Mouse (Mus musculus) embryo, embryonic 10.5 days (tissue): ENCODE measurements around the gene Txnl4b.
A peak's percentile ranks its signal among the peaks of the same experiment; 100 is the strongest.

Source experiments
- DNase-seq: peaks from one replicate; pipeline ENCODE4 v3.0.0-alpha.2; 2015; ENCODE audit warnings: low spot score

Txnl4b gene

DNA sequence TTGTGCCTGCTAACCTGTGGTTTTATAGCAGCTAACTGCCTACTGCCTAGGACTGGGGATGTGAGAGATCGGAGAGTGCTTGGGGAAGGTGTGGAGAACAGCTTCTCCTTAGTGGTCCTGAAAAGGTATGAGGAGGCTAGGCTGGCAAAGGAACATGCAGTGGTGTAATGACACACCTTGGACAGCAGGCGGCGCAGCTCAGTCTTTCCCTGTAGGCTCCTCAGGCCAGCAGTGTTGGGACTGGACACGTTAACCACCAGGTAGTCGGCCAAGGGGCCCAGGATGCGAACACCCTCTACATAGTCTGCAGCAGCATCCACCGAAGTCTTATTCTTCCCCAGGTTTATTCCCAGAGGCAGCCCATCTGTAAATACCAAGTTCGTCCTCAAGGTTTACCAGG is 30.2 kb downstream of the Txnl4b start:
- DNase-seq = peak; percentile 73

DNA sequence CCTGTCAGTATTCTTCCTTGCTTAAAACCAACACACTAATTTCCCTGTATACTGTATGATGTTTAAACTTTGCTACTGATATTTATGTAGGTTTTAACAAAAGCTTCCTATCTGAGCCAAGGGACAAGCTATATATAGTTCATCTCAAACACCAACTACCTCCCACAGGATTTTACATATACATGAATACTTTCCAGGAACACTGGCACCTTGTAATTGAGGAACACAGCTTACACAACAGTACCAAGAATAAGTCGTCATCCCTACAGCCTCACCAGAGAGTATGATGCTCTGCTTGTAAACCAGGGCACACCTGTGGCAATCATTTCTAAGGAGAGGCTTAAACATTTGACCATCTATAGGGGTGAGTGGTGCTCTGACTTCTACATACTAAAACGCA is 41.0 kb downstream of the Txnl4b start:
- no peak for DNase-seq

DNA sequence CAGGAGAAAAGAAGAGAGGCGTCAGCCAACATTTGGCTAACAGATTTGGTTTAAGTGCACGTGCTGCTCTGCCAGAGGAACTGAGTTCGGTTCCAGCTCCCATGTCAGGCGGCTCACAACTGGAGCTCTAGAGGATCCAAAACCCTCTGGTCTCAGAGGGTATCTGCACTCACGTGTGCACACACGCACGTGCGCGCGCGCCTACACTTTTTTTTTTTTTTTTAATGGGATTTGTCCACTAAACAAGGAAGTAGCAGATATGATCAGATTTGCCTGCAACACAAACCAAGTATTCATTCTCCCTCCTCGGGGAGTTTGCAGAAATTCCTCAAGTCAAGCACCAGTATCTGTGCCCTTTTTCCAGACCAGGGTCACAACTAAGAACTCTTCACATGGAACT is 42.0 kb downstream of the Txnl4b start:
- peak; percentile 36 for DNase-seq

DNA sequence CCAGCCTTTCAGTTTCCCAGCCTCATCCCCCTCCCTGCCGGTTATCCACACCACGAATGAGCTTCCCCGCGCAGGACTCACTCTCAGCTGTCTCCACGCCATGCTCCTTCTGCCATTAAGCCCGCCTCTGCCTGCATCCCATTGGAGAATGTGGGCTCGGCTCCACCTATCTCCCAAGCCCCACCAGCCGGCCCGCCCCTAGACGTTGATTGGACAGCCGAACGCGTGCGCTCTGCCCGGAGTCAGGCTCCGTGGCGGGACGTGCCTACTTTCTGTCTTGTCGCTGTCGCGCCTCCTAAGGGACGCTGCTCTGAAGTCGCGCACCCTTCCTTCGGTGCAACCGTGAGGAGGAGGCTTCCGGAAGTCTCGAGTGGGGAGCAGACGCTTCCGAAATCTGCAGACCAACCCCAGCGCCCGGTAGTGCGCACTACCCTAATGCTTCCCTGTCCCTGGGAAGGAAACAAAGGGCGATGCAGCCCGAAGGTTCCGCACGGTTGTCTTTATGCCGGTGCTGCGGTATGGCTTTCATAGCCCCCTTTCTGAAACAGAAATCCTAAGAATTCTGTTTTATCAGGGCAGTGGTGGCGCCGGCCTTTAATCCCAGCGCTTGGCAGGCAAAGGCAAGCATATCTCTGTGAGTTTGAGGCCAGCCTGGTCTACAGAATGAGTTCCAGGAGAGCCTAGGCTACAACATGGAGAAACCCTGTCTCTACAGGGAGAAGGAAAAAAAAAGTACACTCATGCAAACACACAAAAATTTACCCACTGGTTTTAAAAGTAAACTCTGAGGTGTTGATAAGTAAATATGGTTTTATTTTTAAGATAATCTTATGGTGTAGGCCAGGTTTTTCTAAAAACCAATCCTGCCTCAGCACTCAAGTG is 42.8 kb downstream of the Txnl4b start, which contains the start of gene Dhodh:
Dhodh (minus strand) TSS at position 403 of the 882 bp plus-strand sequence.
- DNase-seq = peak; percentile 98

DNA sequence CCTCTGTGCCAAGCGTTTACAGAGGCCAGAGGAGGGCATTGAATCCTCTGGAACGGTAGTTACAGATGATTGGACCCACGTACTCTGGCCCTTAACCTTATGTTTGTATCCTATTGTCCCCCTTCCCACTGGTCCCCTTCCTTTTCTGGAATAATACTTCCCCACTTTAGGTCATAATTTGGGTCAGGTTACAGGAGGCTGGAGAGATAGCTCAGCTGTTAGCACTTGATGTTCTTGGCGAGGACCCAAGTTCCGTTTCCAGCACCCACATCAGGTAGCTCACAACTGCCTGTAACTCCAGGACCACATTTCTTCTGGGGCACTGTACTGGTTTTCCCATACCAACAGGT is 43.4 kb downstream of the Txnl4b start:
- DNase-seq = no peak

DNA sequence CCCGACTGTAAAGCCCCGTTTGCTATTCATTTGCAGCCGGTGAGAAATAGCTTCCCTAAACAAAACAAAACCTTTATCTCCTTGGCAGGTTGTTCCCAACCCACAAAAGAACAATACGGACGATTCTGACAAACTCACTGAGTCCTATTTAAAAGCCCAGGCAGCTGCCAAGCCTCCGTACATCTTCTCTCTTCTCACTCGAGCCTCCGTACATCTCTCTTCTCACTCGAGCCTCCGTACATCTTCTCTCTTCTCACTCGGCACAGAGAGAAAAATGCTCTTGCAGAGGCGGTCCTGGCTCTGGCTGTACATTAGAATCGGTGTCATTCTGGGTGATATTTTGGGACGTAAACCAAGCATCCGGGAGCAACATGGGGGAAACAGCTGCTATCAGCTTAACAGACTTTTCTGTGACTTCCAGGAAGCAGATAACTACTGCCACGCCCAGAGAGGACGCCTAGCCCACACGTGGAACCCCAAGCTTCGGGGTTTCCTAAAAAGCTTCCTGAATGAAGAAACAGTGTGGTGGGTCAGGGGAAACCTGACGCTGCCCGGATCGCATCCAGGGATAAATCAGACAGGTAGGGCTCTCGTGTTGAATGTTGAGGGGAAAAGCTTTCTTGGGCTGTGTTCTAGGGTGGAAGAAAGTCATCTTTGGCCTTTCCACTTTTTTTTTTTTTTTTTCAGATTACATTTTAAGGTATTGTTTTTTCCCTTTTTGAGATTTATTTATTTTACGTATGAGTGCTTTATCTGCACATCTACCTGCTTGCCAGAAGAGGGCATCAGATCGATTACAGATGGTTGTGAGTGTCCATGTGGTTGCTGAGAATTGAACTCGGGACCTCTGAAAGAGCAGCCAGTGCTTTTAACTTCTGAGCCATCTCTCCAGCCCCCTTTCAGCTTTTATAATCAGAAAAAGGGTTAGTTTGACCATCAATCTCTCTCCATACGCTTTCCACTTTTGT is 48.8 kb downstream of the Txnl4b start, which contains the start of gene Pkd1l3:
Pkd1l3 (plus strand) TSS at position 275 of the 968 bp plus-strand sequence.
- no peak for DNase-seq

DNA sequence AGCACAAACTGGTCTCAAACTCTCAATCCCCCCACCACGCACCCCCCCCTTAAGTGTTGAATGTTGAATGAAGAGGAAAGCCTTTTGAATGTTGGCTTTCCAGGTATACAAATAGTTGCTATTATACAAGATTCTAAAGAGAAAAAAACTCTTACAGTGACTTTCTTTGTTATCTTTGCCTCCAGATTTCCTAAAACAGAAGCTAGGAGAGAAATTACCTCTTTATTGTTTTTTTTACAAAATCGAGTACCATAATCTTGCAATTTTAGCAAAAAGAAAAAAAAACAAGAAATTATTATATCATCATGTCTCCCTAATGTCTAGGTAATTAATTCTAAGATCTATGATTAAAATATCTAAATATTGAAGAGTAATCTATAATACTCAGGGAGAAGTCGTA is 49.9 kb downstream of the Txnl4b start:
- no peak for DNase-seq
